Mouse (Mus musculus) neural tube, embryonic 13.5 days (tissue): ENCODE measurements around the gene Gm20388. TPM values are rescaled to one million over a fixed set of nuclear protein-coding genes. Genes with fewer than 3 reads are reported as not detected.

Experiments
- ATAC-seq: fragments of 200-750 bp; cut with Nextera tagmentation; 2 replicates; pipeline ENCODE4 v1.8.0; 2017; ENCODE audit warnings: low read depth, mild to moderate bottlenecking, moderate TSS enrichment, moderate library complexity
- H3K27ac ChIP-seq: fragments of 300-500 bp; sonication (generic); replicated peaks from 2 replicates; pipeline ENCODE4 v1.5.1; 2015; ENCODE audit warnings: moderate library complexity, mild to moderate bottlenecking, inconsistent platforms
- H3K27me3 ChIP-seq: fragments of 300-500 bp; sonication (generic); 2 replicates; pipeline ENCODE4 v1.6.1; 2015; ENCODE audit warnings: mild to moderate bottlenecking, inconsistent platforms
- H3K36me3 ChIP-seq: fragments of 300-500 bp; sonication (generic); 2 replicates; pipeline ENCODE4 v1.6.1; 2015; ENCODE audit warnings: mild to moderate bottlenecking, inconsistent platforms
- H3K4me1 ChIP-seq: fragments of 300-500 bp; sonication (generic); replicated peaks from 2 replicates; pipeline ENCODE4 v1.6.1; 2015; ENCODE audit warnings: inconsistent platforms
- H3K4me2 ChIP-seq: fragments of 300-500 bp; sonication (generic); 2 replicates; pipeline ENCODE4 v1.6.1; 2015; ENCODE audit warnings: inconsistent platforms, mild to moderate bottlenecking, moderate library complexity
- H3K4me3 ChIP-seq: fragments of 300-500 bp; sonication (generic); 2 replicates; pipeline ENCODE4 v1.5.1; 2015; ENCODE audit warnings: mild to moderate bottlenecking, inconsistent platforms
- H3K9ac ChIP-seq: fragments of 300-500 bp; sonication (generic); 2 replicates; pipeline ENCODE4 v1.6.1; 2015; ENCODE audit warnings: moderate library complexity, mild to moderate bottlenecking, inconsistent platforms
- H3K9me3 ChIP-seq: fragments of 300-500 bp; sonication (generic); 2 replicates; pipeline ENCODE4 v1.6.1; 2016; ENCODE audit warnings: inconsistent platforms
- WGBS: fragments of 180-500 bp; shearing (Covaris S2); methylation state at CpG from one replicate; pipeline ENCODE4 v1.1.7; 2015; 5-methylcytosine and 5-hydroxymethylcytosine counted together
- polyA plus RNA-seq: library from polyadenylated mRNA; unstranded; fragments of >200 nt; fragmentation: Nextera tagmentation; extraction: Ambion mirVana; gene quantifications from 2 replicates; pipeline ENCODE4 v1.2.1, GENCODE M21; 2015

Gm20388 gene
- polyA plus RNA-seq, 1 experiment from 2014 or later: 0.27 TPM

- H3K9me3 ChIP-seq: no peaks in the 10 kb centered on the region
- H3K4me3 ChIP-seq: no peak overlapping the region
- H3K4me2 ChIP-seq: no peak overlapping the region
- peak overlapping the region; percentile 65 for H3K9ac ChIP-seq
- peaks cover 89% of the 10 kb centered on the region for H3K4me1 ChIP-seq
- H3K27ac ChIP-seq: peak overlapping the region; percentile 95
- WGBS: 47% methylated on average over 6 of the region's 6 CpGs
- peak; percentile 44 for ATAC-seq
- H3K27me3 ChIP-seq: 0 out of 2 replicates have a peak, but pooled peaks cover 3% of the 10 kb centered on the region
- no peaks in the 10 kb centered on the region for H3K36me3 ChIP-seq
These were observed 2827.2 kb downstream of the Gm20388 start for GRCm38 (mm10) chr8:122737886-122738285.

DNA sequence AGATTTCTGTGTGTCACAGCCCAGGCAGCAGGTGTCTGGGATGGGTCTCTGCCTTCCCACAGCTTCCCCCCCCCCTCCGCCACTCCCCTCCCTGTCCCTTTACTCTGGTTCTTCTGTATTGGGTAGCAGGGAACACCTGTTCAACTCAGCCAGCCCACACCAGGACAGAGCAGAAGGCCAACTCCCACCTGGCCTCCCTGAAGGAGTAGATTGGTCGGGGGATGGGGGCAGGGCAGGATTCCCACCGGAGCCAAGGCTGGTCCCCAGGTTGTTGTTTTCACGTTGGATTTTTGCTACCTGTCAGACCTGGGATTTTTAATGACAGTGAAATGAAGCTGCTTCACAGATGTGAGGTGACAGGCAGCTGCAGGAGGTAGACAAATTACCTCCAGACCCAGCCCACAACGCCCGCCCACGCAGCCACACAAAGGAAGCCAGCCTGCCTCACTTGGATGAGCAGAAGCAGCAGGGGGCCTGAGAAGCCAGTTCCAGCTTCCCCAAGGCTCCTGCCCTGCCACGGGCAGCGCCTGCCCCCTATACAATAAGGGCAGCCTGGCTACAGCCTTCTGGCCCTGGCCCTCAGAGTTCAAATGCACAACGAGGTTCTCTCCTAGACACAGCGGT is 2828.6 kb downstream of the Gm20388 start:
- H3K9ac ChIP-seq: peak overlapping the region; percentile 65
- ATAC-seq: no peak
- 0 out of 2 replicates have a peak, but pooled peaks cover 3% of the 10 kb centered on the region for H3K27me3 ChIP-seq

GRCm38 (mm10) chr8:122742471-122742870 is 2831.8 kb downstream of the Gm20388 start:
- no peak for ATAC-seq
- Histone ChIP-seq H3K4me1 (peaks cover 99% of the 10 kb centered on the region), H3K36me3 (no peaks in the 10 kb centered on the region), H3K27ac (peak overlapping the region; percentile 99), H3K9me3 (no peaks in the 10 kb centered on the region), H3K27me3 (0 out of 2 replicates have a peak, but pooled peaks cover 3% of the 10 kb centered on the region), H3K4me2 (peak overlapping the region; percentile 34), H3K4me3 (no peak overlapping the region), H3K9ac (peak overlapping the region; percentile 57; the same call in 1 of the 2 replicates)
- 9% methylated on average over 19 of the region's 19 CpGs for WGBS

More for the DNA sequence above, 2828.6 kb downstream of the Gm20388 start:
- H3K4me3 ChIP-seq: no peak overlapping the region
- H3K36me3 ChIP-seq: no peaks in the 10 kb centered on the region
- 9% methylated on average over 11 of the region's 11 CpGs for WGBS
- H3K4me1 ChIP-seq: peaks cover 96% of the 10 kb centered on the region
- H3K9me3 ChIP-seq: no peaks in the 10 kb centered on the region
- peak overlapping the region; percentile 95 for H3K27ac ChIP-seq
- H3K4me2 ChIP-seq: no peak overlapping the region

- H3K4me2 ChIP-seq: peak overlapping the region; percentile 45
- no peaks in the 10 kb centered on the region for H3K36me3 ChIP-seq
- no peaks in the 10 kb centered on the region for H3K9me3 ChIP-seq
- H3K27me3 ChIP-seq: 0 out of 2 replicates have a peak, but pooled peaks cover 3% of the 10 kb centered on the region
- 12% methylated on average over 17 of the region's 17 CpGs for WGBS
- H3K4me3 ChIP-seq: no peak overlapping the region; the same call in 1 of the 2 replicates
- H3K9ac ChIP-seq: peak overlapping the region; percentile 64
- peak; percentile 54 for ATAC-seq
- H3K27ac ChIP-seq: peak overlapping the region; percentile 99
- H3K4me1 ChIP-seq: peaks cover 98% of the 10 kb centered on the region
These were observed 2834.5 kb downstream of the Gm20388 start for GRCm38 (mm10) chr8:122745022-122745749.

GRCm38 (mm10) chr8:122745750-122746275 is 2835.2 kb downstream of the Gm20388 start:
- H3K9me3 ChIP-seq: no peaks in the 10 kb centered on the region
- H3K27me3 ChIP-seq: 0 out of 2 replicates have a peak, but pooled peaks cover under 1% of the 10 kb centered on the region
- H3K9ac ChIP-seq: peak overlapping the region; percentile 64
- H3K4me2 ChIP-seq: peak overlapping the region; percentile 45
- H3K27ac ChIP-seq: peak overlapping the region; percentile 99
- ATAC-seq: peak; percentile 78
- H3K4me1 ChIP-seq: peaks cover 98% of the 10 kb centered on the region
- 6% methylated on average over 16 of the region's 16 CpGs for WGBS
- no peaks in the 10 kb centered on the region for H3K36me3 ChIP-seq
- no peak overlapping the region; the same call in 1 of the 2 replicates for H3K4me3 ChIP-seq

- Histone ChIP-seq H3K27ac (peak overlapping the region; percentile 99), H3K9ac (0 out of 2 replicates have a peak overlapping the region, but pooled peaks have one; percentile 64), H3K9me3 (no peaks in the 10 kb centered on the region), H3K4me1 (peaks cover 99% of the 10 kb centered on the region), H3K4me2 (peak overlapping the region; percentile 45; the same call in 1 of the 2 replicates), H3K36me3 (no peaks in the 10 kb centered on the region), H3K4me3 (no peak overlapping the region), H3K27me3 (no peaks in the 10 kb centered on the region)
- no peak for ATAC-seq
- 24% methylated on average over 7 of the region's 7 CpGs for WGBS
These were observed 2835.8 kb downstream of the Gm20388 start for GRCm38 (mm10) chr8:122746439-122746838.

- 93% methylated on average over 1 of the region's 1 CpGs for WGBS
- Histone ChIP-seq H3K27ac (peak overlapping the region; percentile 99), H3K4me3 (no peak overlapping the region)
These were observed 2837.2 kb downstream of the Gm20388 start for GRCm38 (mm10) chr8:122747825-122748224.

DNA sequence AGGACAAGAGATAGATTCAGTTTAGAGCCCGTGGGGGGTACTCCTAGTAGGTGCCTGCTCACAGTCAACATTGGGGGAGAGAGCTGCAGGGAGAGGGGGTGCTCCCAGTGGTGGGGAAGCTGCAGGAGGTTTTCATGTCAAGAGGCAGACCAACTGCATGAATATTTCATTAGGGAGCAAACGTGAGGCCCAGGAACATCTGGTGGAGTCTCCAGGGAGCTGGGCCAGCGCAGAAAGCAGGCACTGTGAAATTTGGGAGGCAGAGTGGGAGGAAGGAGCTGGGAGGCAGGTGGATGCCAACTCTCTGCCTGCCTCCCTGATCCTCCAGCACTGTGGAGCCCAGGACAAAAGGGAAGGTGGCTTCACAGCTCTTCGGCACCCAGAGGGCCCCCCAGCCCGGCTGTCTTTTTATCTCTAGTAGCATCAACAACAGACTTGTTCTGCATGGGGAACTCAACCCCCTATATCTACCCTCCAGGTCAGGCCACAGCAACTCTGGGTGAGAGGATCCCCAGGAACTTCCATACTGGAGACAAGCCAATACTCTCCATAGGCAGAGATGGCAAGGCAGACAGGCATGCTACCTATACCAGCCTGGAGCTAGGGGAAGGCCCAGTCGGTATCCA is 2838.8 kb downstream of the Gm20388 start:
- Histone ChIP-seq H3K9ac (peak overlapping the region; percentile 41), H3K4me2 (peak overlapping the region; percentile 48), H3K27me3 (no peaks in the 10 kb centered on the region), H3K9me3 (no peaks in the 10 kb centered on the region), H3K36me3 (no peaks in the 10 kb centered on the region), H3K4me1 (peaks cover 81% of the 10 kb centered on the region), H3K27ac (peak overlapping the region; percentile 99), H3K4me3 (no peak overlapping the region)
- WGBS: 33% methylated on average over 6 of the region's 6 CpGs
- ATAC-seq: no peak

More at GRCm38 (mm10) chr8:122747825-122748224, 2837.2 kb downstream of the Gm20388 start:
- no peak for ATAC-seq
- Histone ChIP-seq H3K27me3 (no peaks in the 10 kb centered on the region), H3K4me2 (no peak overlapping the region), H3K9ac (no peak overlapping the region), H3K9me3 (no peaks in the 10 kb centered on the region), H3K4me1 (peaks cover 97% of the 10 kb centered on the region), H3K36me3 (no peaks in the 10 kb centered on the region)

GRCm38 (mm10) chr8:122751342-122751741 is 2840.7 kb downstream of the Gm20388 start:
- H3K4me3 ChIP-seq: peak overlapping the region; percentile 29
- H3K4me2 ChIP-seq: peak overlapping the region; percentile 48
- peaks cover 62% of the 10 kb centered on the region for H3K4me1 ChIP-seq
- peak; percentile 76 for ATAC-seq
- H3K9me3 ChIP-seq: no peaks in the 10 kb centered on the region
- 0 out of 2 replicates have a peak, but pooled peaks cover 7% of the 10 kb centered on the region for H3K27me3 ChIP-seq
- peak overlapping the region; percentile 99 for H3K27ac ChIP-seq
- peak overlapping the region; percentile 63 for H3K9ac ChIP-seq
- no peaks in the 10 kb centered on the region for H3K36me3 ChIP-seq
- 49% methylated on average over 5 of the region's 5 CpGs for WGBS

DNA sequence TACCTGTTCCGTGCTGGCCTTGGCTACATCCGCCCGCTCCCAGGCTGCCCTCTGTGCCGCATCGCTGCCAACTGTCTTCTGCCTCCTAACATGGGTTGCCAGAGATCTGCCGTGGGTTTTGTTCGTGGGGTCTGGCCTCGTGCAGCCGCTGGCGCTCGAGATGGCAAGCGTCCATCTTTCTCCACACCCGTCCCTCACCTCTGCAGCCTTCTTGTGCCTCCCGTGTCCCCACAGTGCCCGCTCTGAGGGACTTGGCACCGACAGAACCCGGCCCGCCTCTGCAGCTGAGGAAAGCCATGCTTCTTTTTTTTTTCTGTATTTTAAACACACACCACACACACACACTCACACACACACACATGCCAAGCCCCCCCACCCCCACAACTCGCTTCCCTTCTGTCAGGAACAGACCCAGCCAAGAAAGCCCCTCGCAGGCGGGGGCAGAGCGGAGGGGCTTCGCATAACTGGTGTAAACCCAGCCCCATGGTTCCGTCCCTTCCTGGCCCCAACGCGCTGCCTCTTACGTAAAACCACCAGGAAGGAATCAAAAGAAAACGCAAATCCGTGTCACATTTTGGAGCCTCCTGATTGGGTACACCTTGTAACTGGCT is 2841.6 kb downstream of the Gm20388 start:
- WGBS: 74% methylated on average over 29 of the region's 29 CpGs
- Histone ChIP-seq H3K36me3 (no peaks in the 10 kb centered on the region), H3K27me3 (peaks cover 12% of the 10 kb centered on the region; the same call in 1 of the 2 replicates), H3K4me2 (peak overlapping the region; percentile 48), H3K4me1 (peaks cover 53% of the 10 kb centered on the region), H3K9me3 (no peaks in the 10 kb centered on the region), H3K4me3 (peak overlapping the region; percentile 29), H3K27ac (peak overlapping the region; percentile 99), H3K9ac (peak overlapping the region; percentile 63)
- peak; percentile 33; the same call in 1 of the 2 replicates for ATAC-seq

DNA sequence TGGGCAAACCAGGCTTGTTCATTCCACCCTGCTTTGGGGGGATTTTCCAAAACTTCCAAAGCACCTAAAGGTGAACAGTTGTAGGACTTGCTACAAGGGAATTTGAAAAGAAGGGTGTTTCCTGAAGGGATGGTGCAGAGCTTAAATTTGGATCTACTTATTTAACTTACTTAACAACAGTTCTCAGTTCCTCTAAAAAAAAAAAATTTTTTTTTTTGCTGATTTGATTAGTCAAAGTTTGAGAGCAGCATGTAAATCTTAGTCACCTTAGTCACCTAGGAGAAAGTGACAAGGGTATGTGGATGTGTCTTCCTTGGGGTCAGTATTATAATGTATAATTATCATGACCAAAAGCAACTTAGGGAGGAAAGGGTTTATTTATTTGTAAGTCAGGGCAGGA is 2848.0 kb downstream of the Gm20388 start:
- H3K4me1 ChIP-seq: peaks cover 28% of the 10 kb centered on the region
- H3K27ac ChIP-seq: 0 out of 2 replicates have a peak overlapping the region, but pooled peaks have one; percentile 65
- no peaks in the 10 kb centered on the region for H3K36me3 ChIP-seq
- no peak overlapping the region for H3K4me3 ChIP-seq
- H3K4me2 ChIP-seq: no peak overlapping the region
- no peaks in the 10 kb centered on the region for H3K9me3 ChIP-seq
- H3K9ac ChIP-seq: no peak overlapping the region
- peaks cover 12% of the 10 kb centered on the region; the same call in 1 of the 2 replicates for H3K27me3 ChIP-seq
- no peak for ATAC-seq
